Mouse (Mus musculus) erythroblast, embryonic 14.5 days (primary cell): Measurements from ENCODE around the gene Rps6ka5.

Source experiments
- GATA1 ChIP-seq: IDR thresholded peaks from 2 replicates; pipeline ENCODE4 v1.6.1; 2012; ENCODE audit warnings: low read length, inconsistent platforms, mixed read lengths
- TAL1 ChIP-seq: IDR thresholded peaks from 3 replicates; pipeline ENCODE4 v1.6.1; 2012; ENCODE audit warnings: low read length, inconsistent platforms, mixed read lengths

- no peak for TF ChIP-seq GATA1
- TF ChIP-seq TAL1, result no peak
These were observed 56.1 kb downstream of the Rps6ka5 start for GRCm38 (mm10) chr12:100670647-100671199.
